Mouse (Mus musculus) layer of hippocampus, adult 9-10 months (tissue): ENCODE measurements around the gene Ifit3.
"Not testable (repeated sequence)": the region's sequence is repeated elsewhere in the genome, so short reads cannot be mapped to it uniquely, and the experiment has no call there.

ENCODE experiments used
- DNase-seq: peaks from one replicate; pipeline ENCODE4 v3.0.0; 2022; ENCODE audit warnings: low spot score

The Ifit3 gene

GRCm38 (mm10) chr19:34587898-34588692 lies 4.8 kb downstream of the Ifit3 start:
- DNase-seq = not testable (repeated sequence)

DNA sequence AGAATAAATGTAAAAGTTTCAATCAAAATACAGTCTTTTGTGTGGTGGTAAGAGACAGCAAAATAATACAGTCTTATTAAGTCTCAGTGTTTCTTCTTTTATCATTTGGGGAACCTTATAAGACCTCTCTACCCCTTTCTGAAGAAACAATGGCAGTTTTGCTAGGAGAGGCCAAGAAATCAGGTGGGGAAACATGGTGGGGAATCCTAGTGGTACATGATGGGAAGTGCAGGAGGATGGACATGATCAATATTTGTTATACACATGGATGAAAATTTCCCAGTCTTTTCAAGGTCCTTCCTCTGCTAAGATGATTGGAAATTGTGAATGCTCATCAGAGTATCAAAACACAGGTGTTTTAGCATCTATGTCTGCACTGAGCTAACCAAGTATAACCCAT lies 5.6 kb downstream of the Ifit3 start:
- no peak for DNase-seq

DNA sequence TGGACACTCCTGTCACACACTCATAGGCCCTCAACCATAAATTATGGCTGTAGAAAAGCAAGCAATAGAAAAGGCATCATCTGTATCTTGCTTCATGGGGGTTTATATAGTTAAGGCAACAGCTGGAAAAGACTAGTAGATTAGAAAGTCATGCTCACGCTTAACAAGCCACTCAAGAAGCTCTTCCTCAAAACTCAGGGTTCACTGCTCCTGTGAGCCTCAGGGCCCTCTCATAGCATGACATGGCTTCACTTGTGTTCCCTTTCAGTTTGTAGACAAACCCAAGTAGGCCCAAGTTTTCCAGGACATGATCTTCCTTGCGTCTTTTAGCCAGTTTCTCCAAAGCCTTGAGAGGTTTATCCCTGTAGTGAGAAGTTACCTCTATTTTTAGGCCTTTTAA lies 10.1 kb downstream of the Ifit3 start:
- DNase-seq = no peak

- DNase-seq = not testable (repeated sequence)
Observed at GRCm38 (mm10) chr19:34594523-34594922, 11.2 kb downstream of the Ifit3 start.

DNA sequence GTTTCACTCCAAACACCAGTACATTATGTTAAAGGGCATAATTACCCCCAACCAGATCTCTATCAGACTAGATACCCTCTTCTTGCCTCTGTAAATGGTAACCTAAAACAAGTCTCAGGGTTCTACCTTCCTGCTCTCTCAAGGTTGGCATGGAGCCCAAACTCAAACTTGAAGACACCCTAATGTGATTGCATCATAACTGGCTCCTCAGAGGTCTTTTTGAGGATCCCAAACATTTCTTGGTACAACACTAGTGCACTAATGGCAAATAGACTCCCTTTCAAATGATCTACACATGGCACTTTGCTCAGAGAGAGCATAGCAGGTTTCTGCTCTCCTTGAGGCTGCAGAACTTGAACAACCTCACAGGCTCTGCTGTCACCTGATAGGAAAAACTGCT lies 13.5 kb downstream of the Ifit3 start:
- no peak for DNase-seq

GRCm38 (mm10) chr19:34598341-34598740 lies 15.0 kb downstream of the Ifit3 start:
- no peak for DNase-seq

DNA sequence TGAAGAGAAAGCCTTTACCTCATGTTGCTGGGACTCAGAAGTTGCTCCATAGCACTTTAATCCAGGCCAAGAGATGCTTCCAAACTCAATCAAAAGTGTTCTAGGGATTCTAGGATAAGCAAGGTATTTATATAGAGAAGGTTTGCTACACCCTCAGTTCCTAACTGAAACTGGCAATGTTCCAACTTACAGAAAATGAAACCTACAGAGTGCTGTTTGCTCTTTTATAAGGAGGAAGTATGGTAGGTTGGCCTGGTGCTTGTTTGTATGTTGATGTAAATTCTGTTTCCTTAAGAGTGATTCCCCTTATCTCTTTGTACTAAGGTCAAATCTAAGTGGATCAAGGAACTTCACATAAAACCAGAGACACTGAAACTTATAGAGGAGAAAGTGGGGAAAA lies 15.9 kb downstream of the Ifit3 start:
- not testable (repeated sequence) for DNase-seq

GRCm38 (mm10) chr19:34601888-34602287 lies 18.6 kb downstream of the Ifit3 start, which contains the start of gene Ifit1bl1:
Gene Ifit1bl1, minus strand, starts transcription at chr19:34601956.
- not testable (repeated sequence) for DNase-seq

- DNase-seq = no peak
Observed at GRCm38 (mm10) chr19:34605472-34605871, 22.1 kb downstream of the Ifit3 start.

GRCm38 (mm10) chr19:34607237-34608051 lies 24.1 kb downstream of the Ifit3 start, which contains the start of gene Ifit3b:
Gene Ifit3b, plus strand, starts transcription at chr19:34607970.
- DNase-seq = not testable (repeated sequence)

DNA sequence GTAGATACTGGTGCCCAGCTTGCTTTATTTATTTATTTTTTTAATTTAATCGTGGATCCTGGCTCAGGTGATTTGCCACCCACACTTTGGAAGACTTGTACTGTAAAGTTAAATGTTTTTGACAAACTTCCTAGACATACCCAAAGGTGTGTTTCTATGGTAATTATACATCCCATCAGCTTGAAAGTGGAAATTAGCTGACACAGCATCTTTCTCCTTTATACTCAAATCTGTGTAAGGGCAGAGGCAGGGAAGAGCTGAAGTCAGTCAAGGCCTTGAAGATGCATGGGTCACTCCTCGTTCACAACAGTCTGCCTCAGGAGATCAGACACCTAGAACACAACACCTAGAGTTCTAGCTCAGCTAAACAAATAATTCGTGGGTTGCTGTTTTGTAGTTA lies 26.8 kb downstream of the Ifit3 start:
- DNase-seq = not testable (repeated sequence)

- DNase-seq = not testable (repeated sequence)
Observed at GRCm38 (mm10) chr19:34612243-34613001, 29.1 kb downstream of the Ifit3 start.

DNA sequence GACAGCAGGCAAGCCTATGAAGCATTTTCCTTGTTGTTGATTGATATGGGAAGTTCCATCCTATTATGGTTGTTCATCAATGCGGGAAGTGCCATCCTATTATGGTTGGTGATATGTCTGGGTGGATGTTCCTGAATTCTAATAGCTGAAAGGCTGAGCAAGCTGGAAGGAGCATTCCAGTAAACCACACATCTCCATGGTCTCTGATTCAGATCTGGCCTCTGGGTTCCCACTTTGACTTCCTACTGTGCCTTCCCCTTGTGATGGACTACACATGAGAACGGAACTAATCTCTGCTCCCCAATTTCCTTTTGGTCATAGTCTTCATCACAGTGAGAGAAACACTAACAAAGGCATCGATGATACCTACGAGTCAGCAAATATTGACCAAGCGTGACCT lies 37.5 kb downstream of the Ifit3 start:
- DNase-seq = no peak

- no peak for DNase-seq
Observed at GRCm38 (mm10) chr19:34623781-34624180, 40.5 kb downstream of the Ifit3 start.

GRCm38 (mm10) chr19:34624663-34625062 lies 41.3 kb downstream of the Ifit3 start:
- no peak for DNase-seq

DNA sequence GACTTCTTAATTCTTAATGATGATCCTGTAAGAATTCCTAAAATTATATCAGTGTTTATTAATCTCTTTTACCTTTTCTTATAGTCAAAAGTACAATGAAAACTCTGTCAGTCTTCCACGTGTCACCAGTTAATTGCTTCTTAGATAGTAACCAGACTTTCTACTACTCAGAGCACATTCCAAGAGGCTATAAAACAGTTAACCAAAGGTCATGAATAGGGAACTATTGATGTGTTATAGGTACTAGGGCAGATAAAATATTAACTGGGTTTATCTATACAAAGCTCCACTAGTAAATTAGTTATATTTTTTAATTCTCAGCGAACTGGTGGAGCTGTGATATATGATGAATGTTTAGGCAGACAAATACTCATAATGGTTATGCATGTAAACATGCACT lies 44.2 kb downstream of the Ifit3 start:
- DNase-seq = no peak

GRCm38 (mm10) chr19:34631487-34631886 lies 48.2 kb downstream of the Ifit3 start:
- DNase-seq = no peak

GRCm38 (mm10) chr19:34633484-34633883 lies 50.2 kb downstream of the Ifit3 start:
- DNase-seq = no peak

DNA sequence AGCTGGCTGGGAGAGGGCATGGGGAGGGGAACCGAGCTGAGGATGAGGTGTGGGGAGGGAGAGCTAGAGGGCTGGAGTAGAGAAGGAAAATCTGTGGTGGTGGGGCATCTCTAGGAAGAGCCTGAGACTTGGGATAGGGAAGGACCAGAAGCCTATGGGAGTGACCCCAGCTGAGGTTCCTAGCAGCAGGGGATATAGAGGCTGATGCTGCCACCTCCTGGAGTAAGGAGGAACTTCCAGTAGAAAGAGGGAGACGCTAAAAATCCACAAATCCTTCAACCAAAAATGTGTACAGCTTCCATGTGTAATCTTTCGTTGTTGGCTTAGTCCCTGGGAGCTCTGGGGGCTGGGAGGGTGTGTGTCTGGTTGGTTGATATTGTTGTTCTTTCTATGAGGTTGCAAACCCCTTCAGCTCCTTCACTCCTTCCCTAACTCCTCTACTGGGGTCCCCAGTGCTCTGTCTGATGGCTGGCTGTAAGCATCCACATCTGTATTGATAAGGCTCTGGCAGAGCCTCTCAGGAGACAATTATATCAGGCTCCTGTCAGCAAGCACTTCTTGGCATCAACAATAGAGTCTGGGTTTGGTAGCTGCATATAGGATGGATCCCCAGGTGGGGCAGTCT lies 53.7 kb downstream of the Ifit3 start:
- DNase-seq = peak; percentile 35
